10 mouse cellular contexts compared by ENCODE assay signal in the genomic region with DNA sequence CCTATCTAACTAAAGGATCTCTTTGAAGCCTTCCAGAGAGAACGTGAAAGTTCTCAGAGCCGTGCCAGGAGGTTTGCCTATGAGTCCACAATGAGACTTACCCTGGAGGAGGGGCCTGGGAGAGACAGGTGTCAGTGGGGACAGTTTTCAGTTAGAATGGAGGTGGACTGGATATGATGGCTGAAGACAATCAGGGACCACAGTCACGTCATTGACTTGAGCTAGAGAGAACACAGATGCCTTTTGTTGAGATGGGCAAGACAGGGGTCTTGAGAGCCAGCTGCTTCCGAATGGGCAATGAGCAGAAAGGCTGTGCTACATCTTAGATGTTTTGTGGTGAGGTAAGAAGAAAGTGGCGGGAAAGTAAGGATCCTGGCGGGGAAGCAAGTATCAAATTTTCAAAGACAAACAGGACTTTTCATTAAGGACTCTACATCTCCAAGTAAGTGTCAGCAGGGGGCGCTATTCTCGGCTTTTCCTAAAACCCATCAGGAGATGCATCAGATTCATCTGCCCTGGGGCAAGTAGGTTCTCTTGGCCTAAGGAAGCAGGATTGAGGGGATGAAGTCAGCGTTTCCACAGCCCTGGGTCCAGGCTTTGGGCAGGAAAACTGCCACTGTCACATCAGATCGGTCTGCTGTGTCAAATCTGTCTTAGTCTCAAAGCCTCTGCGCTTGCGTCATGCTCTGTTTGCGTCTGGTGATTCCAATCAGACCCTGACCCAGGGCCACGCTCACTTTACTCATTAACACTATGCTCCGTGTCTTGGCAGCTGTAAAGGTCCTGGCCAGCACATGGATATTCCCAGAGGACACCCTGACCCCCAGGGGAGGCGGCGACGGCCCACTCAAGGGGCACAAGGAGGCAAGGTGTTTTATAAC. TPM values are rescaled to one million over a fixed set of nuclear protein-coding genes. Genes with fewer than 3 reads are reported as not detected.
A peak's percentile ranks its signal among the peaks of the same experiment; 100 is the strongest.
DNase-seq lines count a peak whose midpoint lies in the region; ATAC-seq and TF ChIP-seq lines count a peak whose summit lies in the region.
"Had no signal": no experiment of that assay in that cellular context is flagged by ENCODE, and none has a peak within 500 bp of the region (broad histone marks: within the 10 kb centered on the region; RNA-seq: fewer than 3 reads in every experiment).

No protein-coding gene starts in this region.

- TF ChIP-seq CTCF in MEL (IDR thresholded peaks at IDR 0.05 in 2 of 3, conservative IDR thresholded peaks at IDR 0.05 in 1 of 3; ENCODE audit: control insufficient read depth in 1 of 3, insufficient read depth in 1 of 3, low read depth in 2 of 3, low read length in 3 of 3, poor library complexity in 1 of 3, severe bottlenecking in 1 of 3): peak; percentile 58 to 90 (median 80)

- DNase-seq in hindbrain, embryonic 10.5 days (ENCODE audit: low spot score): peak; percentile 41
- DNase-seq in MEL (ENCODE audit: low read depth, low spot score): peak; percentile 98
- peak; percentile 54 for DNase-seq in embryonic facial prominence, embryonic 10.5 days (ENCODE audit: low spot score)
- DNase-seq in limb, embryonic 14.5 days (ENCODE audit: low spot score): peak; percentile 43
- DNase-seq in testis, postnatal 10 days (ENCODE audit: low spot score): peak; percentile 57
- no peak for DNase-seq in left cerebral cortex, postnatal 10 days (ENCODE audit: extremely low spot score in 1 of 2, low spot score in 2 of 2)

- 0 out of 2 replicates have a peak overlapping the region, but pooled peaks have one; percentile 23 for H3K27ac ChIP-seq in hindbrain, embryonic 10.5 days
- no peak overlapping the region for H3K27ac ChIP-seq in hindbrain, embryonic 16.5 days (ENCODE audit: low read depth, low read length)
- peak overlapping the region; percentile 98 for H3K27ac ChIP-seq in MEL (ENCODE audit: control insufficient read depth, low read depth, low read length)
- no peak overlapping the region for H3K27ac ChIP-seq in embryonic facial prominence, embryonic 10.5 days (replicated peaks)
- no peak overlapping the region for H3K27ac ChIP-seq in limb, embryonic 14.5 days (replicated peaks; ENCODE audit: low read depth, low read length)
- H3K27ac ChIP-seq: embryonic facial prominence, embryonic 15.5 days; macrophage had no signal

- no peaks in the 10 kb centered on the region for H3K36me3 ChIP-seq in hindbrain, embryonic 10.5 days
- no peaks in the 10 kb centered on the region for H3K36me3 ChIP-seq in hindbrain, embryonic 16.5 days (ENCODE audit: control insufficient read depth, insufficient read depth, low read length)
- H3K36me3 ChIP-seq in MEL (ENCODE audit: control insufficient read depth in 1 of 2, insufficient read depth in 2 of 2, low read length in 2 of 2): peaks cover 0 to 10% of the 10 kb centered on the region in 2 experiments; a peak in 2 of 4 replicates
- H3K36me3 ChIP-seq in embryonic facial prominence, embryonic 10.5 days (replicated peaks): no peaks in the 10 kb centered on the region
- no peaks in the 10 kb centered on the region for H3K36me3 ChIP-seq in limb, embryonic 14.5 days (ENCODE audit: control insufficient read depth, insufficient read depth, low read length)
- H3K36me3 ChIP-seq: embryonic facial prominence, embryonic 15.5 days had no signal

- TF ChIP-seq RAD21 in MEL (IDR thresholded peaks at IDR 0.05; ENCODE audit: low read depth, low read length): peak; percentile 56

- no peak for TF ChIP-seq EP300 in MEL (IDR thresholded peaks at IDR 0.05; ENCODE audit: low read depth in 1 of 2, low read length in 2 of 2)

- H3K4me1 ChIP-seq in hindbrain, embryonic 10.5 days (replicated peaks): peaks cover 16% of the 10 kb centered on the region
- no peaks in the 10 kb centered on the region for H3K4me1 ChIP-seq in hindbrain, embryonic 16.5 days (ENCODE audit: control insufficient read depth, insufficient read depth, low read depth, low read length)
- peaks cover 7 to 19% of the 10 kb centered on the region in 2 experiments; a peak in 3 of 4 replicates for H3K4me1 ChIP-seq in MEL (ENCODE audit: control insufficient read depth in 1 of 2, insufficient read depth in 2 of 2, low read length in 2 of 2)
- H3K4me1 ChIP-seq in embryonic facial prominence, embryonic 10.5 days: peaks cover 18% of the 10 kb centered on the region
- peaks cover 7% of the 10 kb centered on the region; the same call in 1 of the 2 replicates for H3K4me1 ChIP-seq in limb, embryonic 14.5 days (ENCODE audit: control insufficient read depth, insufficient read depth, low read length)

- WGBS in hindbrain, embryonic 10.5 days: 64% methylated on average over 18 of the region's 18 CpGs
- 60% methylated on average over 18 of the region's 18 CpGs for WGBS in hindbrain, embryonic 16.5 days
- WGBS in embryonic facial prominence, embryonic 10.5 days: 55% methylated on average over 18 of the region's 18 CpGs
- 47% methylated on average over 18 of the region's 18 CpGs for WGBS in limb, embryonic 14.5 days

- no peaks in the 10 kb centered on the region; the same call in 1 of the 2 replicates for H3K9me3 ChIP-seq in hindbrain, embryonic 10.5 days
- no peaks in the 10 kb centered on the region for H3K9me3 ChIP-seq in hindbrain, embryonic 16.5 days (ENCODE audit: control insufficient read depth, low read length)
- H3K9me3 ChIP-seq in MEL (replicated peaks; ENCODE audit: insufficient read depth, low read length): no peaks in the 10 kb centered on the region
- H3K9me3 ChIP-seq in embryonic facial prominence, embryonic 10.5 days: no peaks in the 10 kb centered on the region
- no peaks in the 10 kb centered on the region for H3K9me3 ChIP-seq in limb, embryonic 14.5 days (ENCODE audit: control insufficient read depth, low read length)
- H3K9me3 ChIP-seq: embryonic facial prominence, embryonic 15.5 days had no signal

- no peak overlapping the region for H3K4me2 ChIP-seq in hindbrain, embryonic 16.5 days (ENCODE audit: low read length)
- no peak overlapping the region for H3K4me2 ChIP-seq in limb, embryonic 14.5 days (replicated peaks; ENCODE audit: low read depth, low read length, severe bottlenecking)
- H3K4me2 ChIP-seq: embryonic facial prominence, embryonic 15.5 days had no signal

- no peak overlapping the region for H3K9ac ChIP-seq in hindbrain, embryonic 16.5 days (ENCODE audit: low read depth, low read length)
- peak overlapping the region; percentile 81 for H3K9ac ChIP-seq in MEL (ENCODE audit: control insufficient read depth, low read depth, low read length, poor library complexity, severe bottlenecking)
- no peak overlapping the region for H3K9ac ChIP-seq in limb, embryonic 14.5 days (ENCODE audit: low read depth, low read length, severe bottlenecking)
- H3K9ac ChIP-seq: embryonic facial prominence, embryonic 15.5 days had no signal

- no peak for ATAC-seq in hindbrain, embryonic 16.5 days
- no peak for ATAC-seq in limb, embryonic 14.5 days (ENCODE audit: low FRiP score, low read depth)
- no peak for ATAC-seq in inflammation-experienced regulatory T-cells, adult 6 months

- no peak overlapping the region for H3K4me3 ChIP-seq in hindbrain, embryonic 10.5 days
- H3K4me3 ChIP-seq in hindbrain, embryonic 16.5 days (ENCODE audit: low read length): no peak overlapping the region
- peak overlapping the region; percentile 55 to 61 for H3K4me3 ChIP-seq in MEL (ENCODE audit: control insufficient read depth in 1 of 2, insufficient read depth in 1 of 2, low read depth in 2 of 2, low read length in 2 of 2)
- H3K4me3 ChIP-seq in embryonic facial prominence, embryonic 10.5 days: no peak overlapping the region
- H3K4me3 ChIP-seq in limb, embryonic 14.5 days (replicated peaks; ENCODE audit: low read length): no peak overlapping the region
- H3K4me3 ChIP-seq: embryonic facial prominence, embryonic 15.5 days had no signal

- intact Hi-C loops in left cerebral cortex, postnatal 10 days (cut with DNase I): loop anchor here (10.0 kb wide), 1 partner anchor 304 kb away; no protein-coding TSS in a partner anchor

- H3K79me2 ChIP-seq in MEL (ENCODE audit: control insufficient read depth, insufficient read depth, low read length, poor library complexity): peaks cover 3% of the 10 kb centered on the region; the same call in 1 of the 2 replicates

- peak; percentile 3 to 61; a peak in 1 of 4 replicates for TF ChIP-seq POLR2A in MEL (IDR thresholded peaks at IDR 0.05; ENCODE audit: control insufficient read depth in 1 of 2, insufficient read depth in 1 of 2, low read depth in 1 of 2, low read length in 2 of 2, poor library complexity in 1 of 2)
- TF ChIP-seq POLR2A in limb, embryonic 14.5 days (IDR thresholded peaks at IDR 0.05; ENCODE audit: borderline replicate concordance, extremely low read depth, insufficient read depth, insufficient read length): no peak

- no peaks in the 10 kb centered on the region for H3K27me3 ChIP-seq in hindbrain, embryonic 10.5 days (ENCODE audit: insufficient read depth, poor library complexity, severe bottlenecking)
- no peaks in the 10 kb centered on the region for H3K27me3 ChIP-seq in hindbrain, embryonic 16.5 days (replicated peaks; ENCODE audit: control insufficient read depth, insufficient read depth, low read length)
- no peaks in the 10 kb centered on the region for H3K27me3 ChIP-seq in MEL (ENCODE audit: control insufficient read depth in 1 of 2, insufficient read depth in 2 of 2, low read length in 2 of 2)
- no peaks in the 10 kb centered on the region for H3K27me3 ChIP-seq in embryonic facial prominence, embryonic 10.5 days (replicated peaks; ENCODE audit: low read depth, poor library complexity, severe bottlenecking)
- no peaks in the 10 kb centered on the region for H3K27me3 ChIP-seq in limb, embryonic 14.5 days (ENCODE audit: control insufficient read depth, insufficient read depth, low read length)
- H3K27me3 ChIP-seq: embryonic facial prominence, embryonic 15.5 days had no signal

RNA-seq across cellular contexts. Expression of a gene that starts 13.1 kb away (rescaled TPM):
- not detected in 2 replicates for polyA plus RNA-seq in hindbrain, embryonic 10.5 days (2016; fragmentation: Nextera tagmentation; extraction: Ambion mirVana)
- polyA plus RNA-seq in hindbrain, embryonic 16.5 days (2015; fragmentation: Nextera tagmentation; extraction: Ambion mirVana): not detected in 2 replicates
- not detected in 2 replicates for total RNA-seq in MEL (2012; rRNA removed)
- polyA plus RNA-seq in MEL (2012; ENCODE audit: insufficient read depth in 1 of 2, insufficient read length in 2 of 2, low read depth in 1 of 2, low replicate concordance in 2 of 2, missing spikeins in 1 of 2): not detected
- not detected in 2 replicates for polyA plus RNA-seq in embryonic facial prominence, embryonic 10.5 days (2016; fragmentation: Nextera tagmentation; extraction: Ambion mirVana)
- polyA plus RNA-seq in limb, embryonic 14.5 days (2012; rRNA removed): not detected in 2 replicates
- not detected in 2 replicates for polyA plus RNA-seq in limb, embryonic 14.5 days (2014; fragmentation: Nextera tagmentation; extraction: Ambion mirVana)
- not detected for polyA plus RNA-seq in inflammation-experienced regulatory T-cells, adult 6 months (2017; shearing (Covaris generic))
- not detected for total RNA-seq in left cerebral cortex, postnatal 10 days (2021)
- polyA plus RNA-seq: embryonic facial prominence, embryonic 15.5 days; macrophage had no signal

RNA-seq across cellular contexts. Expression of a gene that starts 41.3 kb away (rescaled TPM):
- 4.3 and 5.4 TPM in 2 replicates for polyA plus RNA-seq in hindbrain, embryonic 10.5 days (2016; fragmentation: Nextera tagmentation; extraction: Ambion mirVana)
- 1.5 and 1.9 TPM in 2 replicates for polyA plus RNA-seq in hindbrain, embryonic 16.5 days (2015; fragmentation: Nextera tagmentation; extraction: Ambion mirVana)
- total RNA-seq in MEL (2012; rRNA removed): 0.07 and 0.08 TPM in 2 replicates
- polyA plus RNA-seq in MEL (2012; ENCODE audit: insufficient read depth in 1 of 2, insufficient read length in 2 of 2, low read depth in 1 of 2, low replicate concordance in 2 of 2, missing spikeins in 1 of 2): under 1 TPM in 1 of 2 experiments, not detected in 1; 0.13 TPM
- polyA plus RNA-seq in embryonic facial prominence, embryonic 10.5 days (2016; fragmentation: Nextera tagmentation; extraction: Ambion mirVana): 5.6 and 6.0 TPM in 2 replicates
- polyA plus RNA-seq in limb, embryonic 14.5 days (2012; rRNA removed): 7.1 and 8.6 TPM in 2 replicates
- polyA plus RNA-seq in limb, embryonic 14.5 days (2014; fragmentation: Nextera tagmentation; extraction: Ambion mirVana): 6.8 and 7.3 TPM in 2 replicates
- polyA plus RNA-seq in inflammation-experienced regulatory T-cells, adult 6 months (2017; shearing (Covaris generic)): not detected
- 1 to 10 TPM; 3.4 to 3.8 TPM for total RNA-seq in left cerebral cortex, postnatal 10 days (2021)

Comparison
In these comparisons a context has a peak if more than half of its experiments do, and no peak if none do; other contexts are left out.
1. H3K27ac ChIP-seq: peak in hindbrain, embryonic 10.5 days (single experiment) and MEL (single experiment); none in hindbrain, embryonic 16.5 days (single experiment), embryonic facial prominence, embryonic 10.5 days (single experiment) and limb, embryonic 14.5 days (single experiment).
2. DNase-seq: peak in hindbrain, embryonic 10.5 days (single experiment), MEL (single experiment), embryonic facial prominence, embryonic 10.5 days (single experiment), limb, embryonic 14.5 days (single experiment) and testis, postnatal 10 days (single experiment); none in left cerebral cortex, postnatal 10 days (0 of 2).
3. H3K4me3 ChIP-seq: peak in MEL (2 of 2); none in hindbrain, embryonic 10.5 days (single experiment), hindbrain, embryonic 16.5 days (single experiment), embryonic facial prominence, embryonic 10.5 days (single experiment) and limb, embryonic 14.5 days (single experiment).